Mouse (Mus musculus): ENCODE results near the gene Gm17268. TPM values are rescaled to one million over a fixed set of nuclear protein-coding genes. Genes with fewer than 3 reads are reported as not detected.

The Gm17268 gene
- not detected in 2 replicates for polyA plus RNA-seq (2014; fragmentation: Nextera tagmentation; extraction: Ambion mirVana)

- Histone ChIP-seq H3K9ac (ENCODE audit: low read length) (no peak within 1 kb of the TSS), H3K4me1 (replicated peaks; ENCODE audit: control insufficient read depth, insufficient read depth, low read length) (no peaks in the 10 kb centered on the region), H3K36me3 (ENCODE audit: control insufficient read depth, insufficient read depth, low read length) (no peaks in the 10 kb centered on the region), H3K9me3 (ENCODE audit: control insufficient read depth, low read length) (no peaks in the 10 kb centered on the region), H3K4me3 (ENCODE audit: low read depth, low read length) (no peak within 1 kb of the TSS), H3K27ac (ENCODE audit: low read depth, low read length) (no peak within 1 kb of the TSS), H3K27me3 (ENCODE audit: control insufficient read depth, insufficient read depth, low read length) (no peaks in the 10 kb centered on the region), H3K4me2 (ENCODE audit: low read depth, low read length, severe bottlenecking) (no peak within 1 kb of the TSS)
- no peak for ATAC-seq (replicated peaks; ENCODE audit: low FRiP score)
- 71% methylated on average over 2 of the region's 2 CpGs for WGBS
- no peak for DNase-seq (ENCODE audit: low spot score)
These were observed at the start of gene Gm17268 for GRCm38 (mm10) chr11:82038535-82038934. Gm17268 (minus strand) TSS chr11:82038562.

DNA sequence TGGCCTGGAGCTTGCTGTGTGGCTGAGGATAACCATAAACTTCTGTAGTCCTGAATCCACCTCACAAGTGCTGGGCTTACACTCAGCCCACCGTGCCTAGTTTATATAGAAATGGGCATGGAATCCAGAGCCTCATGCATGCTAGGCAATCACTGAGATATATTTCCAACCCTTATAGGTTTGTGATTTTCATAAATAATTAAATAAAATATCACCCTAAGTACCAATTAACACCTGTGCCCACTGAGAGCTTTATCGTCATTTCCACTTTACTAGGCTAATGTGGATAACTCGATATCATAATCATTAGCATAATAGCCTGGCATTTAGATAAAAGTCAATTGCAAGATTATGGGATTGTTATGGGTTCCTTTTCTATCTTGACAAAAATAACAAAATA, 46.0 kb upstream of the Gm17268 start:
- Histone ChIP-seq H3K36me3 (ENCODE audit: control insufficient read depth, insufficient read depth, low read length) (no peaks in the 10 kb centered on the region), H3K4me3 (ENCODE audit: low read depth, low read length) (no peak overlapping the region), H3K4me2 (ENCODE audit: low read depth, low read length, severe bottlenecking) (no peak overlapping the region), H3K27ac (ENCODE audit: low read depth, low read length) (no peak overlapping the region), H3K9ac (ENCODE audit: low read length) (no peak overlapping the region), H3K27me3 (ENCODE audit: control insufficient read depth, insufficient read depth, low read length) (no peaks in the 10 kb centered on the region), H3K4me1 (replicated peaks; ENCODE audit: control insufficient read depth, insufficient read depth, low read length) (no peaks in the 10 kb centered on the region), H3K9me3 (ENCODE audit: control insufficient read depth, low read length) (no peaks in the 10 kb centered on the region)
- ATAC-seq (replicated peaks; ENCODE audit: low FRiP score) (no peak), DNase-seq (ENCODE audit: low spot score) (no peak)
- WGBS = 85% methylated on average over 3 of the region's 3 CpGs

- Histone ChIP-seq H3K9me3 (ENCODE audit: control insufficient read depth, low read length) (no peaks in the 10 kb centered on the region), H3K36me3 (ENCODE audit: control insufficient read depth, insufficient read depth, low read length) (no peaks in the 10 kb centered on the region), H3K4me2 (ENCODE audit: low read depth, low read length, severe bottlenecking) (no peak overlapping the region), H3K27ac (ENCODE audit: low read depth, low read length) (no peak overlapping the region), H3K4me1 (replicated peaks; ENCODE audit: control insufficient read depth, insufficient read depth, low read length) (no peaks in the 10 kb centered on the region), H3K9ac (ENCODE audit: low read length) (no peak overlapping the region), H3K27me3 (ENCODE audit: control insufficient read depth, insufficient read depth, low read length) (no peaks in the 10 kb centered on the region), H3K4me3 (ENCODE audit: low read depth, low read length) (no peak overlapping the region)
- DNase-seq (ENCODE audit: low spot score) = no peak
- 76% methylated on average over 3 of the region's 3 CpGs for WGBS
- ATAC-seq (replicated peaks; ENCODE audit: low FRiP score) = no peak
These were observed 42.5 kb upstream of the Gm17268 start for GRCm38 (mm10) chr11:82080865-82081264.

GRCm38 (mm10) chr11:82078136-82078730, 39.9 kb upstream of the Gm17268 start:
- no peaks in the 10 kb centered on the region for H3K4me1 ChIP-seq (replicated peaks; ENCODE audit: control insufficient read depth, insufficient read depth, low read length)
- H3K9ac ChIP-seq (ENCODE audit: low read length) = no peak overlapping the region
- ATAC-seq (replicated peaks; ENCODE audit: low FRiP score) (no peak), DNase-seq (ENCODE audit: low spot score) (no peak)
- no peak overlapping the region for H3K4me3 ChIP-seq (ENCODE audit: low read depth, low read length)
- no peak overlapping the region for H3K4me2 ChIP-seq (ENCODE audit: low read depth, low read length, severe bottlenecking)
- no peaks in the 10 kb centered on the region for H3K36me3 ChIP-seq (ENCODE audit: control insufficient read depth, insufficient read depth, low read length)
- H3K27me3 ChIP-seq (ENCODE audit: control insufficient read depth, insufficient read depth, low read length) = no peaks in the 10 kb centered on the region
- no peak overlapping the region for H3K27ac ChIP-seq (ENCODE audit: low read depth, low read length)
- H3K9me3 ChIP-seq (ENCODE audit: control insufficient read depth, low read length) = no peaks in the 10 kb centered on the region

DNA sequence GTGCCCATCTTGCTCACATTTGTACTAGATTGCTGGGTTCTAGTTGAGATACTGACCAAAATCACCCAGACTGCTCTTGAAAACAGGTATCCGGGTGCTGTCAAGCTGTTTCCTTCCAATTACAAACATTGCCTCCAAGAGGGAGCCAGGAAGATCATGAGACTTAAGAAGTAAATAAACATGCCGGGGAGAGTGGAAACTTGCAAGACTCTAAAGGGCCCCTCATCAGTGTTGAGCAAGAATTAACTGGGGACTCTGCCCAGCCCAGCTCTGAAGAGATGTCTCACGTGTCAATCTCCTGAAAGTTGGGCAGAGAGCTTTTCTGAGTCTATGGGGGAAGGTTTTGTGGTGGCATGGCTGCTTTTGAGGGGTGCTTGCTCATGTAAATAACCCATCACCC, 38.7 kb upstream of the Gm17268 start:
- ATAC-seq (replicated peaks; ENCODE audit: low FRiP score) = no peak
- H3K9ac ChIP-seq (ENCODE audit: low read length) = no peak overlapping the region
- H3K4me2 ChIP-seq (ENCODE audit: low read depth, low read length, severe bottlenecking) = no peak overlapping the region
- H3K36me3 ChIP-seq (ENCODE audit: control insufficient read depth, insufficient read depth, low read length) = no peaks in the 10 kb centered on the region
- 75% methylated on average over 3 of the region's 3 CpGs for WGBS
- H3K9me3 ChIP-seq (ENCODE audit: control insufficient read depth, low read length) = no peaks in the 10 kb centered on the region
- H3K4me3 ChIP-seq (ENCODE audit: low read depth, low read length) = no peak overlapping the region
- no peak for DNase-seq (ENCODE audit: low spot score)
- H3K27ac ChIP-seq (ENCODE audit: low read depth, low read length) = no peak overlapping the region
- no peaks in the 10 kb centered on the region for H3K27me3 ChIP-seq (ENCODE audit: control insufficient read depth, insufficient read depth, low read length)
- no peaks in the 10 kb centered on the region for H3K4me1 ChIP-seq (replicated peaks; ENCODE audit: control insufficient read depth, insufficient read depth, low read length)

- ATAC-seq (replicated peaks; ENCODE audit: low FRiP score) = no peak
- H3K4me3 ChIP-seq (ENCODE audit: low read depth, low read length) = no peak overlapping the region
- 88% methylated on average over 3 of the region's 3 CpGs for WGBS
- no peak overlapping the region for H3K4me2 ChIP-seq (ENCODE audit: low read depth, low read length, severe bottlenecking)
- H3K36me3 ChIP-seq (ENCODE audit: control insufficient read depth, insufficient read depth, low read length) = no peaks in the 10 kb centered on the region
- no peak for DNase-seq (ENCODE audit: low spot score)
- H3K9ac ChIP-seq (ENCODE audit: low read length) = no peak overlapping the region
- H3K9me3 ChIP-seq (ENCODE audit: control insufficient read depth, low read length) = no peaks in the 10 kb centered on the region
- no peaks in the 10 kb centered on the region for H3K27me3 ChIP-seq (ENCODE audit: control insufficient read depth, insufficient read depth, low read length)
- H3K4me1 ChIP-seq (replicated peaks; ENCODE audit: control insufficient read depth, insufficient read depth, low read length) = no peaks in the 10 kb centered on the region
- no peak overlapping the region for H3K27ac ChIP-seq (ENCODE audit: low read depth, low read length)
These were observed 35.3 kb upstream of the Gm17268 start for GRCm38 (mm10) chr11:82073686-82074085.

- H3K4me3 ChIP-seq (ENCODE audit: low read depth, low read length) = no peak overlapping the region
- H3K4me2 ChIP-seq (ENCODE audit: low read depth, low read length, severe bottlenecking) = no peak overlapping the region
- H3K36me3 ChIP-seq (ENCODE audit: control insufficient read depth, insufficient read depth, low read length) = no peaks in the 10 kb centered on the region
- no peaks in the 10 kb centered on the region for H3K27me3 ChIP-seq (ENCODE audit: control insufficient read depth, insufficient read depth, low read length)
- WGBS = 84% methylated on average over 3 of the region's 3 CpGs
- no peaks in the 10 kb centered on the region for H3K9me3 ChIP-seq (ENCODE audit: control insufficient read depth, low read length)
- no peak overlapping the region for H3K9ac ChIP-seq (ENCODE audit: low read length)
- ATAC-seq (replicated peaks; ENCODE audit: low FRiP score) (no peak), DNase-seq (ENCODE audit: low spot score) (no peak)
- no peak overlapping the region for H3K27ac ChIP-seq (ENCODE audit: low read depth, low read length)
- no peaks in the 10 kb centered on the region for H3K4me1 ChIP-seq (replicated peaks; ENCODE audit: control insufficient read depth, insufficient read depth, low read length)
These were observed 34.6 kb upstream of the Gm17268 start for GRCm38 (mm10) chr11:82072984-82073383.

GRCm38 (mm10) chr11:82072374-82072773, 34.0 kb upstream of the Gm17268 start:
- Histone ChIP-seq H3K36me3 (ENCODE audit: control insufficient read depth, insufficient read depth, low read length) (no peaks in the 10 kb centered on the region), H3K9me3 (ENCODE audit: control insufficient read depth, low read length) (no peaks in the 10 kb centered on the region), H3K4me2 (ENCODE audit: low read depth, low read length, severe bottlenecking) (no peak overlapping the region), H3K4me1 (replicated peaks; ENCODE audit: control insufficient read depth, insufficient read depth, low read length) (no peaks in the 10 kb centered on the region), H3K27me3 (ENCODE audit: control insufficient read depth, insufficient read depth, low read length) (no peaks in the 10 kb centered on the region), H3K27ac (ENCODE audit: low read depth, low read length) (no peak overlapping the region), H3K9ac (ENCODE audit: low read length) (no peak overlapping the region), H3K4me3 (ENCODE audit: low read depth, low read length) (no peak overlapping the region)
- DNase-seq (ENCODE audit: low spot score) = no peak
- no peak for ATAC-seq (replicated peaks; ENCODE audit: low FRiP score)
- 84% methylated on average over 1 of the region's 1 CpGs for WGBS

DNA sequence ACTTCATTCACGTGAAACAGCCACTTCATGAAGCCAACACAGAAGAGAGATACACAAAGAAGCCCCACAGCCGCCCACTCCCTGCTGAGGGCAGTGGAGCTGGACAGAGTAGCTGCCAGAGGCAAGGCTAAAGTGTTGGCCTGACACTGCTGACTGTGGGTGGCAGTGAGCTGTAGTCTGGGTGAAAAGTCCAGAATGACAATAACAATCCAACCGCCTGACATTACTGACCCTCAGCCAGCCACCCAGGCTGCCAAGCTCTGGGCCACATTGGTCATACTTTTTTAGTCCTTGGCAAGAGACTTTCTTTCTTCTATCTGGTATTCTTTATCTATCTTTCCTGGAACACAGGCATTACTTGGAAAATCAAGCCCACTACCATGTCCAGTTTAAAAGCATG, 32.7 kb upstream of the Gm17268 start:
- no peaks in the 10 kb centered on the region for H3K27me3 ChIP-seq (ENCODE audit: control insufficient read depth, insufficient read depth, low read length)
- no peak overlapping the region for H3K4me3 ChIP-seq (ENCODE audit: low read depth, low read length)
- no peak overlapping the region for H3K9ac ChIP-seq (ENCODE audit: low read length)
- 76% methylated on average over 3 of the region's 3 CpGs for WGBS
- no peaks in the 10 kb centered on the region for H3K4me1 ChIP-seq (replicated peaks; ENCODE audit: control insufficient read depth, insufficient read depth, low read length)
- no peaks in the 10 kb centered on the region for H3K9me3 ChIP-seq (ENCODE audit: control insufficient read depth, low read length)
- H3K36me3 ChIP-seq (ENCODE audit: control insufficient read depth, insufficient read depth, low read length) = no peaks in the 10 kb centered on the region
- H3K4me2 ChIP-seq (ENCODE audit: low read depth, low read length, severe bottlenecking) = no peak overlapping the region
- ATAC-seq (replicated peaks; ENCODE audit: low FRiP score) (no peak), DNase-seq (ENCODE audit: low spot score) (no peak)
- H3K27ac ChIP-seq (ENCODE audit: low read depth, low read length) = no peak overlapping the region

All from forebrain, embryonic 11.5 days (tissue).